Mouse (Mus musculus): ENCODE results near the gene Bcam. TPM values are rescaled to one million over a fixed set of nuclear protein-coding genes. Genes with fewer than 3 reads are reported as not detected.

Bcam gene
- total and polyA plus RNA-seq, 3 experiments = 3.0 to 10.9 (median 4.8) TPM

- Histone ChIP-seq H3K27ac (ENCODE audit: insufficient read depth, low read depth) (no peak overlapping the region), H3K36me3 (replicated peaks in 1 of 2; ENCODE audit: control insufficient read depth in 1 of 2, insufficient read depth in 1 of 2, low read length in 1 of 2) (peaks cover 2 to 26% of the 10 kb centered on the region in 2 experiments), H3K4me3 (replicated peaks in 1 of 3; ENCODE audit: low read depth in 2 of 3, low read length in 2 of 3, poor library complexity in 1 of 3) (no peak overlapping the region), H3K9me3 (replicated peaks; ENCODE audit: low read length) (peaks cover 9% of the 10 kb centered on the region), H3K27me3 (replicated peaks) (no peaks in the 10 kb centered on the region), H3K79me2 (replicated peaks; ENCODE audit: control insufficient read depth, extremely low read depth, insufficient read depth, poor library complexity, severe bottlenecking) (no peaks in the 10 kb centered on the region), H3K4me2 (ENCODE audit: insufficient read depth, low read depth, poor library complexity, severe bottlenecking) (no peak overlapping the region), H3K9ac (ENCODE audit: insufficient read depth, low read depth) (no peak overlapping the region), H3K4me1 (ENCODE audit: control insufficient read depth in 1 of 2, insufficient read depth in 2 of 2) (peaks cover 0 to 20% of the 10 kb centered on the region in 2 experiments; a peak in 2 of 4 replicates)
- no peak for DNase-seq (ENCODE audit: extremely low read depth)
- TF ChIP-seq KAT2A (IDR thresholded peaks at IDR 0.05; ENCODE audit: insufficient replicate concordance, low read length) (no peak), CTCF (conservative IDR thresholded peaks at IDR 0.05 in 1 of 2, IDR thresholded peaks at IDR 0.05 in 1 of 2; ENCODE audit: low read depth in 2 of 2, low read length in 2 of 2) (peak; percentile 44 to 59; a peak in 3 of 4 replicates), ZMIZ1 (IDR thresholded peaks at IDR 0.05; ENCODE audit: low read depth, low read length) (no peak), SMC3 (IDR thresholded peaks at IDR 0.05; ENCODE audit: low read depth, low read length) (peak; percentile 44), RAD21 (IDR thresholded peaks at IDR 0.05; ENCODE audit: low read depth, low read length) (peak; percentile 37)
- in situ Hi-C loops (cut with MboI; ENCODE audit: low pct_ligation_motif_present, low pct_unique_long_range_greater_than_20kb, low sequenced_read_pairs) = no loop called here
- dilution Hi-C loops (cut with MboI; ENCODE audit: extremely low pct_ligation_motif_present, extremely low pct_unique_long_range_greater_than_20kb, low sequenced_read_pairs) = no loop called here
Observed at GRCm38 (mm10) chr7:19782645-19783044, 11.8 kb upstream of the Bcam start.

GRCm38 (mm10) chr7:19781741-19782140, 10.9 kb upstream of the Bcam start:
- no peak for DNase-seq (ENCODE audit: extremely low read depth)

GRCm38 (mm10) chr7:19779903-19780302, 9.1 kb upstream of the Bcam start:
- Histone ChIP-seq H3K9ac (ENCODE audit: insufficient read depth, low read depth) (no peak overlapping the region), H3K79me2 (replicated peaks; ENCODE audit: control insufficient read depth, extremely low read depth, insufficient read depth, poor library complexity, severe bottlenecking) (no peaks in the 10 kb centered on the region), H3K27me3 (replicated peaks) (no peaks in the 10 kb centered on the region), H3K4me1 (ENCODE audit: control insufficient read depth in 1 of 2, insufficient read depth in 2 of 2) (peaks cover 0 to 3% of the 10 kb centered on the region in 2 experiments; a peak in 1 of 4 replicates), H3K4me3 (replicated peaks in 1 of 3; ENCODE audit: low read depth in 2 of 3, low read length in 2 of 3, poor library complexity in 1 of 3) (no peak overlapping the region), H3K9me3 (replicated peaks; ENCODE audit: low read length) (peaks cover 13% of the 10 kb centered on the region), H3K36me3 (replicated peaks in 1 of 2; ENCODE audit: control insufficient read depth in 1 of 2, insufficient read depth in 1 of 2, low read length in 1 of 2) (peaks cover 2 to 23% of the 10 kb centered on the region in 2 experiments), H3K27ac (ENCODE audit: insufficient read depth, low read depth) (no peak overlapping the region), H3K4me2 (ENCODE audit: insufficient read depth, low read depth, poor library complexity, severe bottlenecking) (no peak overlapping the region)
- dilution Hi-C loops (cut with MboI; ENCODE audit: extremely low pct_ligation_motif_present, extremely low pct_unique_long_range_greater_than_20kb, low sequenced_read_pairs) = no loop called here
- TF ChIP-seq CTCF (conservative IDR thresholded peaks at IDR 0.05 in 1 of 2, IDR thresholded peaks at IDR 0.05 in 1 of 2; ENCODE audit: low read depth in 2 of 2, low read length in 2 of 2) (peak; percentile 23 to 35; a peak in 2 of 4 replicates), POLR2AphosphoS2 (IDR thresholded peaks at IDR 0.05; ENCODE audit: low read depth, low read length) (no peak)
- DNase-seq (ENCODE audit: extremely low read depth) = no peak
- in situ Hi-C loops (cut with MboI; ENCODE audit: low pct_ligation_motif_present, low pct_unique_long_range_greater_than_20kb, low sequenced_read_pairs) = no loop called here

More at GRCm38 (mm10) chr7:19781741-19782140, 10.9 kb upstream of the Bcam start:
- dilution Hi-C loops (cut with MboI; ENCODE audit: extremely low pct_ligation_motif_present, extremely low pct_unique_long_range_greater_than_20kb, low sequenced_read_pairs) (no loop called here), in situ Hi-C loops (cut with MboI; ENCODE audit: low pct_ligation_motif_present, low pct_unique_long_range_greater_than_20kb, low sequenced_read_pairs) (no loop called here)
- no peak overlapping the region for H3K9ac ChIP-seq (ENCODE audit: insufficient read depth, low read depth)
- no peak overlapping the region for H3K27ac ChIP-seq (ENCODE audit: insufficient read depth, low read depth)
- H3K36me3 ChIP-seq (replicated peaks in 1 of 2; ENCODE audit: control insufficient read depth in 1 of 2, insufficient read depth in 1 of 2, low read length in 1 of 2) = peaks cover 2 to 26% of the 10 kb centered on the region in 2 experiments
- no peak overlapping the region for H3K4me2 ChIP-seq (ENCODE audit: insufficient read depth, low read depth, poor library complexity, severe bottlenecking)
- no peaks in the 10 kb centered on the region for H3K27me3 ChIP-seq (replicated peaks)
- no peaks in the 10 kb centered on the region for H3K79me2 ChIP-seq (replicated peaks; ENCODE audit: control insufficient read depth, extremely low read depth, insufficient read depth, poor library complexity, severe bottlenecking)
- peaks cover 0 to 17% of the 10 kb centered on the region in 2 experiments; a peak in 2 of 4 replicates for H3K4me1 ChIP-seq (ENCODE audit: control insufficient read depth in 1 of 2, insufficient read depth in 2 of 2)
- H3K4me3 ChIP-seq (replicated peaks in 1 of 3; ENCODE audit: low read depth in 2 of 3, low read length in 2 of 3, poor library complexity in 1 of 3) = no peak overlapping the region
- peaks cover 9% of the 10 kb centered on the region for H3K9me3 ChIP-seq (replicated peaks; ENCODE audit: low read length)
- TF ChIP-seq CHD2 (IDR thresholded peaks at IDR 0.05; ENCODE audit: low read length) = no peak
- no peak for TF ChIP-seq JUND (conservative IDR thresholded peaks at IDR 0.05; ENCODE audit: low read depth, low read length)
- TF ChIP-seq ZKSCAN1 (IDR thresholded peaks at IDR 0.05; ENCODE audit: borderline replicate concordance, low read depth, low read length) = no peak
- no peak for TF ChIP-seq MYC (IDR thresholded peaks at IDR 0.05; ENCODE audit: low read depth, low read length)
- no peak for TF ChIP-seq ELF1 (IDR thresholded peaks at IDR 0.05; ENCODE audit: low read depth, low read length)
- no peak for TF ChIP-seq TCF12 (IDR thresholded peaks at IDR 0.05; ENCODE audit: low read depth, low read length)
- no peak for TF ChIP-seq PAX5 (IDR thresholded peaks at IDR 0.05; ENCODE audit: low read length)
- TF ChIP-seq SMC3 (IDR thresholded peaks at IDR 0.05; ENCODE audit: low read depth, low read length) = no peak
- no peak for TF ChIP-seq NELFE (IDR thresholded peaks at IDR 0.05; ENCODE audit: low read depth, low read length)
- no peak for TF ChIP-seq UBTF (IDR thresholded peaks at IDR 0.05; ENCODE audit: low read depth, low read length)
- no peak for TF ChIP-seq CTCF (conservative IDR thresholded peaks at IDR 0.05 in 1 of 2, IDR thresholded peaks at IDR 0.05 in 1 of 2; ENCODE audit: low read depth in 2 of 2, low read length in 2 of 2)
- TF ChIP-seq RAD21 (IDR thresholded peaks at IDR 0.05; ENCODE audit: low read depth, low read length) = no peak
- no peak for TF ChIP-seq GABPA (IDR thresholded peaks at IDR 0.05; ENCODE audit: insufficient replicate concordance, low read depth, low read length)
- TF ChIP-seq ETS1 (conservative IDR thresholded peaks at IDR 0.05; ENCODE audit: low read depth, low read length) = no peak

All from CH12.LX (cell line).